In the genomic region with DNA sequence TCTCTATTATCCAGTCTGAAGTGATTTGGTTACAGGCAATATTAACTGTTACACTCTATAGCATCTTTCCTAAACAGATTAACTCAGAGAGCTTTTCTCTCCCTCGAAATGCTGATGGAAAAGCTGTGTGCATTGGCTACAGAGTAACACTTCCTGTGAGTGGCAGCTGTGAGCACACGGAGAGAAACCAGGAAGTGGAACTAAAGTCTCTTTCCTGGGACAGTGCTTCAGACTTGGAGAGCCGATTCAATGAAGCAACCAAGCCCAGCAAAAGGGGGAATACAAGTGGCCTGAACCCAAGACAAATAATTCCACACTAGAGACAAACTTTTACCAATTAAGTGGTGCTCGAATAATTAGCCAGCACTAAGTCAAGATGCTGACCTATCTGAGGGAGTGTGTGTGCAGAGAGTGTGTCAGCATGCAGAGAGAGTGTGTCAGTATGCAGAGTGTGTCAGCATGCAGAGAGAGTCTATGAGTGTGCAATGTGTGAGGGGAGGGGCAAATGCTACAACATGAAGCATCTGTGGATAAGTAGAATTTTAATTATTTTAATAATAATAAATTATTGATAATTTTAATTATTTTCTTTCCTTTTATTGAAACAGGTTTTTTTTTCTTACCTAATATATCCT, we compare ENCODE assay signal across 9 mouse cellular contexts.
A peak's percentile ranks its signal among the peaks of the same experiment; 100 is the strongest.
DNase-seq lines count a peak whose midpoint lies in the region; ATAC-seq and TF ChIP-seq lines count a peak whose summit lies in the region.
"Had no signal": no experiment of that assay in that cellular context is flagged by ENCODE, and none has a peak within 500 bp of the region (broad histone marks: within the 10 kb centered on the region; RNA-seq: fewer than 3 reads in every experiment).

No protein-coding gene starts in this region.

- peaks cover 5% of the 10 kb centered on the region; the same call in 1 of the 2 replicates for H3K4me1 ChIP-seq in forebrain, postnatal 0 days (ENCODE audit: insufficient read depth)
- H3K4me1 ChIP-seq in midbrain, embryonic 13.5 days (replicated peaks): peaks cover 11% of the 10 kb centered on the region

- H3K9me3 ChIP-seq in forebrain, postnatal 0 days (ENCODE audit: low read length): no peaks in the 10 kb centered on the region
- H3K9me3 ChIP-seq in midbrain, embryonic 13.5 days: no peaks in the 10 kb centered on the region

- H3K27me3 ChIP-seq in forebrain, postnatal 0 days (ENCODE audit: insufficient read depth, low read length): no peaks in the 10 kb centered on the region
- no peaks in the 10 kb centered on the region for H3K27me3 ChIP-seq in midbrain, embryonic 13.5 days

- no peaks in the 10 kb centered on the region for H3K36me3 ChIP-seq in forebrain, postnatal 0 days (ENCODE audit: insufficient read depth)
- no peaks in the 10 kb centered on the region for H3K36me3 ChIP-seq in midbrain, embryonic 13.5 days

- H3K4me3 ChIP-seq in layer of hippocampus, adult 2 months: no peak overlapping the region
- H3K4me3 ChIP-seq in forebrain, postnatal 0 days (ENCODE audit: low read depth, low read length): no peak overlapping the region
- no peak overlapping the region for H3K4me3 ChIP-seq in midbrain, embryonic 13.5 days (replicated peaks)

- WGBS in forebrain, postnatal 0 days: 34% methylated on average over 4 of the region's 4 CpGs
- 41% methylated on average over 4 of the region's 4 CpGs for WGBS in midbrain, embryonic 13.5 days

- ATAC-seq in forebrain, postnatal 0 days: peak; percentile 79
- ATAC-seq in midbrain, embryonic 13.5 days: peak; percentile 35

- H3K27ac ChIP-seq in layer of hippocampus, adult 2 months: no peak overlapping the region
- peak overlapping the region; percentile 72 for H3K27ac ChIP-seq in forebrain, postnatal 0 days (ENCODE audit: low read depth, low read length)
- H3K27ac ChIP-seq in midbrain, embryonic 13.5 days: peak overlapping the region; percentile 62

- H3K4me2 ChIP-seq in forebrain, postnatal 0 days (ENCODE audit: low read depth): no peak overlapping the region
- H3K4me2 ChIP-seq in midbrain, embryonic 13.5 days (replicated peaks): no peak overlapping the region

- DNase-seq in layer of hippocampus, adult 9-11 months: peak; percentile 13
- no peak for DNase-seq in layer of hippocampus, adult 2 months (ENCODE audit: low spot score in 2 of 2)
- peak; percentile 35 for DNase-seq in MN1 (ENCODE audit: low spot score)
- peak; percentile 39 for DNase-seq in forebrain, postnatal 0 days
- no peak for DNase-seq in adrenal gland, postnatal 4 days (ENCODE audit: low spot score in 2 of 2)
- DNase-seq in B cell, adult 2 months: no peak
- no peak for DNase-seq in right cerebral cortex, adult 2 months (ENCODE audit: low spot score in 2 of 2)
- DNase-seq: heart, adult 11 months had no signal

- no peak for TF ChIP-seq CTCF in layer of hippocampus, adult 2 months (conservative IDR thresholded peaks at IDR 0.05)
- TF ChIP-seq CTCF in forebrain, postnatal 0 days (IDR thresholded peaks at IDR 0.05; ENCODE audit: low read depth): no peak

- H3K9ac ChIP-seq in forebrain, postnatal 0 days: no peak overlapping the region
- H3K9ac ChIP-seq in midbrain, embryonic 13.5 days (replicated peaks): no peak overlapping the region

Comparison
In these comparisons a context has a peak if more than half of its experiments do, and no peak if none do; other contexts are left out.
1. DNase-seq: peak in layer of hippocampus, adult 9-11 months (single experiment), MN1 (single experiment) and forebrain, postnatal 0 days (single experiment); none in layer of hippocampus, adult 2 months (0 of 2), adrenal gland, postnatal 4 days (0 of 2), B cell, adult 2 months (0 of 2) and right cerebral cortex, adult 2 months (0 of 2).